Mouse (Mus musculus) megakaryocyte, embryonic 14.5 days (primary cell): ENCODE measurements around the gene Foxf2.

Experiments used
- FLI1 ChIP-seq: IDR thresholded peaks from 2 replicates; pipeline ENCODE4 v1.6.1; 2012; ENCODE audit warnings: low read length, inconsistent platforms, mixed read lengths
- GATA1 ChIP-seq: IDR thresholded peaks from 3 replicates; pipeline ENCODE4 v1.6.1; 2012; ENCODE audit warnings: mixed read lengths, low read length, inconsistent platforms, borderline replicate concordance

DNA sequence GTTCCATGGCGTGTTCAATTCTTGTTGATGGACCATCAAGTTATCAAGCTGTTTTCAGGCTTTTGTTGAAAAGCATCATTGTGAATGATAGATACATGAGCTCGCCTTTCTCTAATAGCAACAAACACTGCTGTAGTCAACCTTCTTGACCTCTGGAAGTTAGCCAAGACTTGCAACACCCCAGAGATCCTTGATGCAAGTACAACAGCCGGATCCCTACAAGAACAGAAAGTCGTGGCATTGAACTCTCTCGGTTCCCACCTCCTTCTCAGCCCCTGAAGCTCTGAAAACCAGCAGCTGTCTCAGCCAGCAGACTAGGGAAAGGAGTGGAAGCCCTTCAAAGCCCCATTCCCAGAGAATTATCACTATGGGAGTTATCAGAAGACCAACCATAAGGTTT, 38.3 kb upstream of the Foxf2 start:
- TF ChIP-seq GATA1 = no peak
- TF ChIP-seq FLI1 = no peak
